Mouse (Mus musculus): ENCODE data around the gene Vps26c.

GRCm38 (mm10) chr16:94535716-94536115, 9.1 kb upstream of the Vps26c start:
- TF ChIP-seq POLR2A (IDR thresholded peaks at IDR 0.05; ENCODE audit: extremely low read depth, insufficient read depth, low read length) (no peak), CTCF (IDR thresholded peaks at IDR 0.05; ENCODE audit: extremely low read depth, insufficient read depth, low read length) (no peak)
